Mouse (Mus musculus) heart, embryonic 13.5 days (tissue): ENCODE data around the gene Rmi2. TPM values are rescaled to one million over a fixed set of nuclear protein-coding genes. Genes with fewer than 3 reads are reported as not detected.

Experiments
- ATAC-seq: fragments of 200-750 bp; cut with Nextera tagmentation; 2 replicates; pipeline ENCODE4 v1.8.0; 2017; ENCODE audit warnings: moderate TSS enrichment; ENCODE audit not compliant: insufficient number of reproducible peaks, low FRiP score, low TSS enrichment; ENCODE audit errors: extremely low read depth
- H3K27ac ChIP-seq: fragments of 300-500 bp; sonication (generic); replicated peaks from 2 replicates; pipeline ENCODE4 v1.5.1; 2015; ENCODE audit warnings: moderate library complexity, mild to moderate bottlenecking, inconsistent platforms
- H3K27me3 ChIP-seq: fragments of 300-500 bp; sonication (generic); replicated peaks from 2 replicates; pipeline ENCODE4 v1.6.1; 2015; ENCODE audit warnings: mild to moderate bottlenecking, inconsistent platforms
- H3K36me3 ChIP-seq: fragments of 300-500 bp; sonication (generic); 2 replicates; pipeline ENCODE4 v1.6.1; 2015; ENCODE audit warnings: mild to moderate bottlenecking, inconsistent platforms
- H3K4me1 ChIP-seq: fragments of 300-500 bp; sonication (generic); 2 replicates; pipeline ENCODE4 v1.6.1; 2015; ENCODE audit warnings: inconsistent platforms
- H3K4me2 ChIP-seq: fragments of 300-500 bp; sonication (generic); 2 replicates; pipeline ENCODE4 v1.6.1; 2015; ENCODE audit warnings: inconsistent platforms, mild to moderate bottlenecking, moderate library complexity
- H3K4me3 ChIP-seq: fragments of 300-500 bp; sonication (generic); 2 replicates; pipeline ENCODE4 v1.5.1; 2015; ENCODE audit warnings: moderate library complexity, mild to moderate bottlenecking, inconsistent platforms
- H3K9ac ChIP-seq: fragments of 300-500 bp; sonication (generic); 2 replicates; pipeline ENCODE4 v1.6.1; 2015; ENCODE audit warnings: inconsistent platforms, mild to moderate bottlenecking, moderate library complexity
- H3K9me3 ChIP-seq: fragments of 300-500 bp; sonication (generic); 2 replicates; pipeline ENCODE4 v1.6.1; 2016; ENCODE audit warnings: inconsistent platforms
- WGBS: fragments of 180-500 bp; shearing (Covaris S2); methylation state at CpG from one replicate; pipeline ENCODE4 v1.1.7; 2015; ENCODE audit warnings: mixed read lengths; 5-methylcytosine and 5-hydroxymethylcytosine counted together
- polyA plus RNA-seq: library from polyadenylated mRNA; unstranded; fragments of >200 nt; fragmentation: Nextera tagmentation; extraction: Ambion mirVana; gene quantifications from 2 replicates; pipeline ENCODE4 v1.2.1, GENCODE M21; 2015

Rmi2 gene
- polyA plus RNA-seq, 1 experiment from 2014 or later: 2.8 TPM

DNA sequence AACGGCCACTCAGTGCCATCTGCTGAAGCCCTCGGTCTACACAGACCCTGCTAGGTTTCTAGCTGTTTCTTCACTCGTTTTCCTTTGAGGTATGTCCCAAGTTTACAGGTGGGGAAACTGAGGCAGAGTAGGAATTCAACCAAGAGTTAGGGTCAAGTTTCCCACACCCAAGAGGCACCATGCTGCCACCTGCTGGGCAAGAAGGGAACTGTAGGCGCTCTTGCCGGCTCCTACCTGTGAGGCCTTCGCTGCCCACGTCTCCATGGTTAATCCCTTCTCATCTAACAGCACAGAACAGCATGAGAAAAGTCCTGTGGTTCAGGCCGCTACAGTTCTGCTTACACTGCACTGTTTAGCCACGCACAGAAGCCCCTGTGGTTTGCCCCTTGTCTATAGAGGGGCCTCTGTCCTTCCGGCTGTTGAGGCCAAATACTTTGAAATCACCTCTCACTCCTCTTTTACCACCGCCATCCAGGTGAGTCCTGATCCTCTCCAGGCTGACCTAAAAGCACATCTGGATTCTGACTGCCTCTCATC, 33.1 kb downstream of the Rmi2 start:
- Histone ChIP-seq H3K27me3 (peaks cover 7% of the 10 kb centered on the region), H3K4me3 (no peak overlapping the region), H3K36me3 (no peaks in the 10 kb centered on the region), H3K4me2 (no peak overlapping the region), H3K4me1 (peaks cover 31% of the 10 kb centered on the region), H3K9ac (no peak overlapping the region), H3K27ac (no peak overlapping the region), H3K9me3 (no peaks in the 10 kb centered on the region)
- no peak for ATAC-seq
- WGBS: 36% methylated on average over 11 of the region's 11 CpGs

DNA sequence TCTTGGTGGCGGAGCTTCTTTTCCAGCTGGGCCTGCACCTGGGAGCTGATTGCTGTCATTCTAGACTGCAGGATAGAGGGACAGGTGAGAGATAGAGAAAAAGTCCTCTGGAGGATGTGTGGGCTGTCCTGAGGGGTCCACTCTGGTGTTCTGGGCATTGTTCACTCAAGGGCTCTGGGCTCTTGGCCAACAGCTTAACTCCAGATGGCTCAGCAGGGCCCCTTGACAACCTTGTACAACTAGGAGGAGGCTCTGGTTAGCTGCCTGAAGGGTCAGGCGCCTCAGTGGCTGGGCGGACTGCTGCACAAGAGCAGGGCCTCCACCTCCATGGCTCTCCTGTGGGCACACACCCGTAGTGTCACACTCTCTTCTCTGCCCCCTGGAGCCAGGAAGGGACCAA, 36.1 kb downstream of the Rmi2 start:
- peak; percentile 33; the same call in 1 of the 2 replicates for ATAC-seq
- Histone ChIP-seq H3K27me3 (peaks cover 23% of the 10 kb centered on the region), H3K4me2 (no peak overlapping the region), H3K4me3 (no peak overlapping the region), H3K4me1 (peaks cover 44% of the 10 kb centered on the region), H3K9ac (peak overlapping the region; percentile 47), H3K27ac (peak overlapping the region; percentile 80), H3K36me3 (no peaks in the 10 kb centered on the region), H3K9me3 (no peaks in the 10 kb centered on the region)
- WGBS: 32% methylated on average over 4 of the region's 4 CpGs

DNA sequence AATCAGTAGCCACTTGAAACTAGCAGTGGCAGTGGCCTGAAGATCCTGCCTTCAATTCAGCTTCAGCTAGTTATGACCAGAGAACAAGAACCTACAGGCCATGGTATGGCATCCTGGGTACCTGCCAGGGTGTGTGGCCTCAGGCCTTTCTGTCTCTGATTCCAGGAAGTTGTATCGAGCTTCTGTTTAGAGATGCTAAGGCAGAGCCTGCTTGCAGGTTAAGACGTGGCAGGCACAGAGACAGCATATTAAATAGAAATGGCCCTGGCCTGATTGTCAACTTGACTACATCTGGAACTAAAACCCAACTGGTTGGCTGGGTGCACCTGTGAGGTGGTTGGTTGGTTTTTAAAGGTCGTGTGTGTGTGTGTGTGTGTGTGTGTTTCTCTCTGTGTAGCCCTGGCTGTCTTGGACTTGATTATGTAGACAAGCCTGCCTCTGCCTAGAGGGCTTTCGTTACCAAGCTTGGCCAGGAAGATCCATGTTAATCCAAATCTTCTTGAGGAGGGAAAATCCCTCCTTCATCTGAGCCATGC, 38.0 kb downstream of the Rmi2 start:
- Histone ChIP-seq H3K4me2 (no peak overlapping the region), H3K27me3 (peaks cover 30% of the 10 kb centered on the region), H3K4me3 (no peak overlapping the region), H3K27ac (no peak overlapping the region), H3K4me1 (peaks cover 44% of the 10 kb centered on the region), H3K9ac (no peak overlapping the region), H3K36me3 (no peaks in the 10 kb centered on the region), H3K9me3 (no peaks in the 10 kb centered on the region)
- ATAC-seq: no peak
- WGBS: 65% methylated on average over 4 of the region's 4 CpGs

DNA sequence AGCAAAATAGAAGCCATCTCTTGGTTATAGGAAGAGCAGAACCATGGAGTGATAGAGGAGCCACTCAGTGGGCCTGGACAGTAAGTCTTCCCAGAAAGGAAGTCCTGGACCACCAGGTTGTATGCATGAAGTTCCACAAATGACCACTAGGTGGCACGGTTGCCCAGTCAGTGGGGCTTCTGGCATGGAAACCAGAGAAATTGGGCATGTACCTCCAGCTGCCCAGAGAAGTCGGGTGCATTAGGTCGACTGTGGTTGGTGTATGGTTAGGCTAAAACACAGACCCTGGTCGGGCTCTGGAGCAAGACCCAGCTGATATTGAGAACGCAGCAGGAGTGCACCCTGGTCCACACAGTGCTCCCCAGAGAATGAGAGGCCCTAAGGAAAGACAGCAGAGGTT, 38.8 kb downstream of the Rmi2 start:
- H3K4me1 ChIP-seq: peaks cover 44% of the 10 kb centered on the region
- no peak for ATAC-seq
- H3K4me2 ChIP-seq: no peak overlapping the region
- H3K36me3 ChIP-seq: no peaks in the 10 kb centered on the region
- peaks cover 30% of the 10 kb centered on the region for H3K27me3 ChIP-seq
- no peaks in the 10 kb centered on the region for H3K9me3 ChIP-seq
- H3K27ac ChIP-seq: no peak overlapping the region
- no peak overlapping the region for H3K9ac ChIP-seq
- H3K4me3 ChIP-seq: no peak overlapping the region
- 3% methylated on average over 5 of the region's 5 CpGs for WGBS

DNA sequence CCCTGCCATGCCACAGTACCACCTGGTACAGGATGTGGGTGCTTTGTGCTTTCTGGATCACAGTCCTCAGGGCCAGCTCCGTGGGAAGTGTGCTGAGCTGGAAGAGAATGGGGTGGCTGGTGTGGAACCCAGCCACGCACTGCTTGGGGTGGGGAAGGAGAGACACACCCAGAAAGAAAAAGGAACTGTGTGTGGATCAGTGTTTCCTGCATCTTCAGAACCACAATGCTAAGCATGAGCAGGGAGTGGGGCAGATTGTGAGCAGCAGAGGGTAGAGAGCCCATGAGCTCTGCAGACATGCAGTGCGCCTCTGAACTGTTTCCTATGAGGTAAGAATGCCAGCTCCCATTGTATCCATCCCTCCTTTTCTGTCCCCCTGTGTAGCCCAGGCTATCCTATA, 43.4 kb downstream of the Rmi2 start:
- no peak for ATAC-seq
- WGBS: 81% methylated on average over 3 of the region's 3 CpGs
- H3K36me3 ChIP-seq: no peaks in the 10 kb centered on the region

DNA sequence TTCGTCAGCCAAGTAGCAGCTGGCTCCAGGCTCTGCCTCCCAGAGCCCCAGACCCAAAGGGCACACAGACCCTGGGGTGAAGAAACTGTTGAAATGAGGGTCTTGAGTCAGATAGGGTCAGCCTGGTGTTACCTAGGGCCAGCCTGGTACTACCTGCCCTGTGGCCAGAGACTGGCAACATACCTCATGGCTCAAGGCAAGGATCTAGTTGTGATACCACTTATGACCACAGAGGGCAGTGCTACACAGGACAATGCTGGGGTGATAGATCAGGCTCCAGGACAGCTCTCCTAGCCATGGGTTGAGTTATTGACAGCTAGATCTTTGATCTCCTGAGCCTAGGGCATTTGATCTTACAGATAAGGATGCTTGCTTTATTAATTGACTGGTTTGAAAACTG, 44.6 kb downstream of the Rmi2 start:
- Histone ChIP-seq H3K36me3 (no peaks in the 10 kb centered on the region), H3K4me3 (no peak overlapping the region), H3K27me3 (peaks cover 14% of the 10 kb centered on the region), H3K27ac (no peak overlapping the region), H3K9ac (no peak overlapping the region), H3K4me2 (no peak overlapping the region), H3K4me1 (peaks cover 9% of the 10 kb centered on the region), H3K9me3 (no peaks in the 10 kb centered on the region)
- WGBS: 100% methylated on average over 1 of the region's 1 CpGs
- ATAC-seq: no peak

More for the DNA sequence above, 43.4 kb downstream of the Rmi2 start:
- Histone ChIP-seq H3K4me2 (no peak overlapping the region), H3K9ac (no peak overlapping the region), H3K27ac (no peak overlapping the region), H3K4me3 (no peak overlapping the region), H3K4me1 (peaks cover 12% of the 10 kb centered on the region), H3K9me3 (no peaks in the 10 kb centered on the region), H3K27me3 (peaks cover 22% of the 10 kb centered on the region)

DNA sequence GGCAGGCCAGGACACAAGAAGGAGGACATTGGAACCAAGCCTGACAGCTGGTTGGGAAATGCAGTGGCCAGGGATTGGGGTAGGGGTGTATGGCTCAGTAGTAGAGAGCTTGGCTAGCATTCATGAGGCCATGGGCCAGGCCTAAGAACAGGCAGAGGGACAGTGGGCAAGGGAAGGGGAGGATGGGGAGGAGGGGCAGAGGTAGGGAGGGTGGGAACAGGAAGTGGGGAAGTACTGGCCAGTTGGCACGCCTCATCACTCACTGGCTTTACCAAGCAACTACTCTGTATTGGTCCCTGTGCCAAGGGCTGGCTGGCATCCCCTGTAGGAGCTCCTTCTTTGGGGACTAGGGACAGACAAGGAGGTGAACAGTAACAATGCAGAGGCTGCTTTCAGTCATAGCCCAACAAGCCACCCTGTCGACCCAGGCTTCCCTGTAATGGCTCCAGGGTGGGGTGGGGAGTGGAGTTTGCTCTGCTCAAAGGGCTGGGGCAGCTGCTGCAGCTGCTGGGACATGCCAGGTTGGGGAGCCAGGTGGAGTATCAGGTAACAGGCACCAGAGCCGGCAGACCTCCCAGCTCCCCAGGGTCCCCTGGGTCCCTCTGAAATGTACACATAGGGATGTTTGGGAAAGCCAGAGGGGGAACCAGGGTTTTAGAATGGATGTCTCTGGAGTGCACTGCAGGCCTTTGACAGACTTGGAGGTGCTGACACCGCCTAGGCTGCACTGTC, 46.5 kb downstream of the Rmi2 start:
- H3K4me2 ChIP-seq: no peak overlapping the region
- H3K27ac ChIP-seq: no peak overlapping the region
- no peaks in the 10 kb centered on the region for H3K36me3 ChIP-seq
- no peaks in the 10 kb centered on the region for H3K4me1 ChIP-seq
- H3K9me3 ChIP-seq: no peaks in the 10 kb centered on the region
- H3K27me3 ChIP-seq: peaks cover 3% of the 10 kb centered on the region
- ATAC-seq: no peak
- no peak overlapping the region for H3K9ac ChIP-seq
- WGBS: 40% methylated on average over 4 of the region's 4 CpGs
- no peak overlapping the region for H3K4me3 ChIP-seq

DNA sequence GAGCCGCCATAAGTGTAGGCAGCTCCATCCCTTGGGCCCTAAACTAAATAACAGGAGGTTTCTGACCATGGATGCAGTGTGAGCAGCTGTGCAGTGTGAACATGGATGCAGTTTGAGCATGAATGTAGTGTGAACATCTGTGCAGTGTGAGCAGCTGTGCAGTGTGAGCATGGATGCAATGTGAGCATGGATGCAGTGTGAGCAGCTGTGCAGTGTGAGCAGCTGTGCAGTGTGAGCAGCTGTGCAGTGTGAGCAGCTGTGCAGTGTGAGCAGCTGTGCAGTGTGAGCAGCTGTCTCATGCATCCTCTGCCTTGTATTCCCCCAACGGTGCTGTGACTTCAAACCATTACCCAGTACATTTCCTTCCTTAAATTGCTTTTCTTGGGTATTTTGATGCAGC, 52.6 kb downstream of the Rmi2 start:
- H3K4me2 ChIP-seq: no peak overlapping the region
- H3K27me3 ChIP-seq: no peaks in the 10 kb centered on the region
- H3K4me3 ChIP-seq: no peak overlapping the region
- no peaks in the 10 kb centered on the region for H3K9me3 ChIP-seq
- H3K4me1 ChIP-seq: 0 out of 2 replicates have a peak, but pooled peaks cover 2% of the 10 kb centered on the region
- WGBS: 77% methylated on average over 2 of the region's 2 CpGs
- ATAC-seq: no peak
- no peak overlapping the region for H3K9ac ChIP-seq
- no peak overlapping the region for H3K27ac ChIP-seq
- H3K36me3 ChIP-seq: no peaks in the 10 kb centered on the region

DNA sequence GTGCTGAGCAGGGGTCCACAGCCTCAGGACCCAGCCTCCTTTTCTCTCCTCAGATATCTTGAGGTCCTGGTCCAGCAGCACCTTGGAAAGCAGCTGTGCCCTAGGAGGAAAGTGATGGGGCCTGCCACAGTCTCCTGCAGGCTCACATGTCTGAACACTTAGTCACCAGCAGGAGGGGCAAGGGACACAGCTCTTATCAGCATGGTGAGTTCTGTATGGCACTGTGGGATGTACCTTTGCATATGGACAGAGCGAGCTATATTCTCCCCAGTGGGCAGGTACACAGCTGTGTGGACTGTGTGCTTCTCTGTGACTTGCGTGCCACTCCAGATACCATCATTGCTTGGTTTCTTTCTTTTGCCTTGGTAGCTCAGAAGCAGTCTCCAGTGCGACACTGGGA, 55.5 kb downstream of the Rmi2 start:
- Histone ChIP-seq H3K4me3 (no peak overlapping the region), H3K4me1 (peaks cover 8% of the 10 kb centered on the region), H3K9me3 (no peaks in the 10 kb centered on the region), H3K4me2 (no peak overlapping the region), H3K9ac (no peak overlapping the region), H3K27ac (no peak overlapping the region), H3K36me3 (no peaks in the 10 kb centered on the region), H3K27me3 (no peaks in the 10 kb centered on the region)
- WGBS: 61% methylated on average over 3 of the region's 3 CpGs
- no peak for ATAC-seq

DNA sequence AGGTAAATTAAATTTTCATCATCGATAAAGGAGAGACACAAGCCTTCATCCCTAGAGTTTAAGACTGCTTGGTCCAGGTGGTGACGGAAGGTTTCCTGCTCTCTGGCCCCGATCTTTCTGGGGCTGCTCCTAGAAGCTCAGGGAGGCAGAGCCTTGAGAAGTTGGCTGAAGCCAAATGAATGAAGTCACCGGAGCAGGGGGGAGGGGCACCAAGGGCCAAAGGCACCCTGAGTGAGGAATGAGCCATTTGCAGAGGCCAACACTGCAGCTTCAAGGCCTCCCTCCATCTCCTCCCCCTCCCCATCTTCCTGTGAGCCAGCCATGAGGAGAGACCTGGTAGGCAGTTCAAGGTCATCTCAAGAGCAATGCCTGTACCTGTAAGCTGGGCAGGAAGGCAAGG, 58.3 kb downstream of the Rmi2 start:
- peaks cover 16% of the 10 kb centered on the region for H3K4me1 ChIP-seq
- no peak overlapping the region for H3K27ac ChIP-seq
- no peaks in the 10 kb centered on the region for H3K27me3 ChIP-seq
- WGBS: 59% methylated on average over 4 of the region's 4 CpGs
- no peak for ATAC-seq
- no peak overlapping the region for H3K9ac ChIP-seq
- H3K4me2 ChIP-seq: no peak overlapping the region
- no peaks in the 10 kb centered on the region for H3K36me3 ChIP-seq
- peaks cover 5% of the 10 kb centered on the region; the same call in 1 of the 2 replicates for H3K9me3 ChIP-seq
- no peak overlapping the region for H3K4me3 ChIP-seq

DNA sequence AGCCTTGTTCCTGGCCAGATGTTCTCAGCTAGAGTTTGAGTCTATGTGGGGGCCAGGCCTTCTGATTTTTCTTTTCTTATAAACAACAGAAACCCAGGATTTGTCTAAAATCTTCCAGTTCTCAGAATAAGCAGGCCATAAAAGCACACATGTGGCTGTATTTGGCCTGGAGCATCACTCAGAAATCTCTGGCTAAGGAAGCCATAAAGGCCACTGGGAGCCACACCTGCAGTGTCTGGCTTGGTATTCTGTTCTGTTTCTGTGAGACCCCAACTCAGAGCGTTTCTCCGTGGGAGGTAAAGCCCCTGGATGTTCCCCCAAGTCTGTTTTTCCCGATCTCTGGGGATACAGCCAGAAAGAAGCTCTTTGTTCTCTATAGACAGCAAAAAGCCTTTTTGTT, 61.0 kb downstream of the Rmi2 start:
- no peak for ATAC-seq
- H3K4me3 ChIP-seq: no peak overlapping the region
- no peaks in the 10 kb centered on the region for H3K27me3 ChIP-seq
- H3K4me1 ChIP-seq: peaks cover 14% of the 10 kb centered on the region
- 84% methylated on average over 3 of the region's 3 CpGs for WGBS
- no peak overlapping the region for H3K27ac ChIP-seq
- H3K9me3 ChIP-seq: peaks cover 5% of the 10 kb centered on the region; the same call in 1 of the 2 replicates
- no peak overlapping the region for H3K9ac ChIP-seq
- no peaks in the 10 kb centered on the region for H3K36me3 ChIP-seq
- H3K4me2 ChIP-seq: no peak overlapping the region

DNA sequence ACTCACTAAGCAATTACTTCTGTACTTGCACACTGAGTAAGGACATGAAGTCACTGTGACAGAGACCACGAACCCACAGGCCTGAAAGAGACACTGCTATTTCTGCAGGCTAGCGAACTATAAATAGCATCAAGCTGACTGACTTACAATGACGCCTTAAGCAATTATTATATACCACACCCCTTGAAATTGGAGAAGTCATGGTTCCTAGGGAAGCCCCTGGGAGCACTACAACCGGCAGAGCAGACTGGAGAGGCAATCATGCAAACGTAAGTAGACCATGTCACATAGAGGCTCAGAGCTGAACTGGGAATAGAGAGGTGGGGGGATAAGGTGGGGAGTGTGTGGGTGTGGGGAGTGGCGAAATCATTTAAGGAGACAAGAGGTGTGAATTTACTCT, 62.5 kb downstream of the Rmi2 start:
- 31% methylated on average over 6 of the region's 6 CpGs for WGBS
- Histone ChIP-seq H3K36me3 (no peaks in the 10 kb centered on the region), H3K9me3 (peaks cover 5% of the 10 kb centered on the region; the same call in 1 of the 2 replicates), H3K27ac (0 out of 2 replicates have a peak overlapping the region, but pooled peaks have one; percentile 32), H3K4me1 (peaks cover 22% of the 10 kb centered on the region), H3K4me3 (no peak overlapping the region), H3K4me2 (no peak overlapping the region), H3K27me3 (no peaks in the 10 kb centered on the region), H3K9ac (no peak overlapping the region)
- ATAC-seq: no peak
